Mouse (Mus musculus): ENCODE results near the gene Stx18. TPM values are rescaled to one million over a fixed set of nuclear protein-coding genes. Genes with fewer than 3 reads are reported as not detected.

The Stx18 gene
- polyA plus RNA-seq, 1 experiment from 2014 or later: 45.9 TPM

- ATAC-seq (replicated peaks; ENCODE audit: low FRiP score, low read depth): no peak
- no peak overlapping the region for H3K9ac ChIP-seq (ENCODE audit: low read depth, low read length)
- no peaks in the 10 kb centered on the region for H3K36me3 ChIP-seq (ENCODE audit: insufficient read depth, low read length)
- 69% methylated on average over 16 of the region's 16 CpGs for WGBS
- no peaks in the 10 kb centered on the region for H3K4me1 ChIP-seq (replicated peaks; ENCODE audit: insufficient read depth, low read length)
- no peak for TF ChIP-seq CTCF (IDR thresholded peaks at IDR 0.05; ENCODE audit: low read depth)
- no peak for DNase-seq (ENCODE audit: low spot score)
- H3K27me3 ChIP-seq (ENCODE audit: insufficient read depth, low read length): no peaks in the 10 kb centered on the region
- no peaks in the 10 kb centered on the region for H3K9me3 ChIP-seq (replicated peaks; ENCODE audit: low read length)
- H3K4me3 ChIP-seq (replicated peaks; ENCODE audit: low read depth, low read length): no peak overlapping the region
- H3K4me2 ChIP-seq (ENCODE audit: low read length): no peak overlapping the region
- H3K27ac ChIP-seq: no peak overlapping the region
These were observed 135.8 kb downstream of the Stx18 start for GRCm38 (mm10) chr5:38174256-38174912.

GRCm38 (mm10) chr5:38184688-38185285 is 146.2 kb downstream of the Stx18 start:
- Histone ChIP-seq H3K9me3 (replicated peaks; ENCODE audit: low read length) (no peaks in the 10 kb centered on the region), H3K4me1 (replicated peaks; ENCODE audit: insufficient read depth, low read length) (no peaks in the 10 kb centered on the region), H3K27me3 (ENCODE audit: insufficient read depth, low read length) (no peaks in the 10 kb centered on the region), H3K4me2 (ENCODE audit: low read length) (no peak overlapping the region), H3K36me3 (ENCODE audit: insufficient read depth, low read length) (no peaks in the 10 kb centered on the region), H3K27ac (no peak overlapping the region), H3K4me3 (replicated peaks; ENCODE audit: low read depth, low read length) (no peak overlapping the region), H3K9ac (ENCODE audit: low read depth, low read length) (no peak overlapping the region)
- ATAC-seq (replicated peaks; ENCODE audit: low FRiP score, low read depth): no peak
- no peak for TF ChIP-seq CTCF (IDR thresholded peaks at IDR 0.05; ENCODE audit: low read depth)
- WGBS: 78% methylated on average over 6 of the region's 6 CpGs
- DNase-seq (ENCODE audit: low spot score): no peak

GRCm38 (mm10) chr5:38187006-38187405 is 148.5 kb downstream of the Stx18 start:
- Histone ChIP-seq H3K36me3 (ENCODE audit: insufficient read depth, low read length) (no peaks in the 10 kb centered on the region), H3K9me3 (replicated peaks; ENCODE audit: low read length) (no peaks in the 10 kb centered on the region), H3K27me3 (ENCODE audit: insufficient read depth, low read length) (no peaks in the 10 kb centered on the region), H3K4me2 (ENCODE audit: low read length) (no peak overlapping the region), H3K27ac (no peak overlapping the region), H3K4me1 (replicated peaks; ENCODE audit: insufficient read depth, low read length) (no peaks in the 10 kb centered on the region), H3K4me3 (replicated peaks; ENCODE audit: low read depth, low read length) (no peak overlapping the region), H3K9ac (ENCODE audit: low read depth, low read length) (no peak overlapping the region)
- WGBS: 94% methylated on average over 2 of the region's 2 CpGs
- no peak for TF ChIP-seq CTCF (IDR thresholded peaks at IDR 0.05; ENCODE audit: low read depth)
- DNase-seq (ENCODE audit: low spot score) (no peak), ATAC-seq (replicated peaks; ENCODE audit: low FRiP score, low read depth) (no peak)

Other genes with a start within 250 kb of the Stx18 start
- 2.6 and 2.8 TPM in 2 replicates for gene Msx1, start 214.2 kb upstream of the Stx18 start, polyA plus RNA-seq (2015; fragmentation: Nextera tagmentation; extraction: Ambion mirVana)
- gene Nsg1, start 121.2 kb downstream of the Stx18 start, polyA plus RNA-seq (2015; fragmentation: Nextera tagmentation; extraction: Ambion mirVana): 26.4 and 32.7 TPM in 2 replicates
- gene Zbtb49, start 181.7 kb downstream of the Stx18 start, polyA plus RNA-seq (2015; fragmentation: Nextera tagmentation; extraction: Ambion mirVana): 8.4 and 8.6 TPM in 2 replicates
- 86.9 and 90.1 TPM in 2 replicates for gene Lyar, start 181.7 kb downstream of the Stx18 start, polyA plus RNA-seq (2015; fragmentation: Nextera tagmentation; extraction: Ambion mirVana)
- 105 and 108 TPM in 2 replicates for gene Tmem128, start 221.4 kb downstream of the Stx18 start, polyA plus RNA-seq (2015; fragmentation: Nextera tagmentation; extraction: Ambion mirVana)
- not detected in 2 replicates for gene Otop1, start 237.2 kb downstream of the Stx18 start, polyA plus RNA-seq (2015; fragmentation: Nextera tagmentation; extraction: Ambion mirVana)